Mouse (Mus musculus) left cerebral cortex, postnatal 10 days (tissue): ENCODE measurements around the gene Gfra1. TPM values are rescaled to one million over a fixed set of nuclear protein-coding genes. Genes with fewer than 3 reads are reported as not detected.

Experiments
- DNase-seq, 2 experiments: peaks; one replicate each; pipeline ENCODE4 v3.0.0; 2021 to 2022; ENCODE audit warnings: low spot score in 2 of 2, mixed read lengths in 1 of 2; ENCODE audit errors: extremely low spot score in 1 of 2
- intact Hi-C: fragments of 180-260 bp; cut with DNase I; formaldehyde crosslinking; loops from one replicate; pipeline ENCODE4 v1.15.1; 2025
- total RNA-seq, 2 experiments: library from RNA; stranded (reverse); gene quantifications; 2 replicates each; pipeline ENCODE4 v1.2.3; 2021

Gene Gfra1
- total RNA-seq: 10 to 100 TPM; 19.8 to 24.0 TPM

GRCm38 (mm10) chr19:58455496-58456061 lies at the start of gene Gfra1:
Gfra1 (minus strand) TSS chr19:58455909.
- intact Hi-C loops: loop anchor here (10.0 kb wide), 1 partner anchor 141 kb away; no protein-coding TSS in a partner anchor

GRCm38 (mm10) chr19:58500049-58500448 lies 44.3 kb upstream of the Gfra1 start:
- DNase-seq: no peak
- intact Hi-C loops: no loop called here

More at GRCm38 (mm10) chr19:58455496-58456061, at the start of gene Gfra1:
- peak; percentile 53 to 78 for DNase-seq

- no peak for DNase-seq
- intact Hi-C loops: no loop called here
These were observed 43.8 kb upstream of the Gfra1 start for GRCm38 (mm10) chr19:58499420-58499966.

GRCm38 (mm10) chr19:58497106-58497505 lies 41.4 kb upstream of the Gfra1 start:
- intact Hi-C loops: no loop called here

GRCm38 (mm10) chr19:58486686-58487085 lies 31.0 kb upstream of the Gfra1 start:
- DNase-seq: no peak
- intact Hi-C loops: no loop called here

More at GRCm38 (mm10) chr19:58497106-58497505, 41.4 kb upstream of the Gfra1 start:
- no peak for DNase-seq

- intact Hi-C loops: no loop called here
- DNase-seq: no peak
These were observed 26.8 kb upstream of the Gfra1 start for GRCm38 (mm10) chr19:58482373-58482977.

- intact Hi-C loops: loop anchor here (5.0 to 10.0 kb wide), 2 partner anchors 657 to 729 kb away; no protein-coding TSS in a partner anchor
- DNase-seq: no peak
These were observed 18.5 kb upstream of the Gfra1 start for GRCm38 (mm10) chr19:58474251-58474650.

- intact Hi-C loops: loop anchor here (5.0 to 10.0 kb wide), 3 partner anchors 397 to 815 kb away; no protein-coding TSS in a partner anchor
These were observed 13.7 kb upstream of the Gfra1 start for GRCm38 (mm10) chr19:58469421-58469820.

GRCm38 (mm10) chr19:58468331-58468730 lies 12.6 kb upstream of the Gfra1 start:
- no peak for DNase-seq
- intact Hi-C loops: loop anchor here (5.0 to 10.0 kb wide), 3 partner anchors 396 to 814 kb away; no protein-coding TSS in a partner anchor

More at GRCm38 (mm10) chr19:58469421-58469820, 13.7 kb upstream of the Gfra1 start:
- DNase-seq: peak; percentile 85

- intact Hi-C loops: loop anchor here (10.0 kb wide), 2 partner anchors 589 to 809 kb away; no protein-coding TSS in a partner anchor
- DNase-seq: no peak
These were observed 8.0 kb upstream of the Gfra1 start for GRCm38 (mm10) chr19:58463755-58464154.

GRCm38 (mm10) chr19:58460361-58461022 lies 4.8 kb upstream of the Gfra1 start:
- no peak for DNase-seq
- intact Hi-C loops: loop anchor here (10.0 kb wide), 2 partner anchors 586 to 806 kb away; no protein-coding TSS in a partner anchor

GRCm38 (mm10) chr19:58456491-58457061 lies 867 bp upstream of the Gfra1 start:
- peak in 1 of 2 experiments; percentile 27 for DNase-seq
- intact Hi-C loops: loop anchor here (10.0 kb wide), 1 partner anchor 142 kb away; no protein-coding TSS in a partner anchor

GRCm38 (mm10) chr19:58455061-58455495 lies 631 bp downstream of the Gfra1 start:
- intact Hi-C loops: loop anchor here (10.0 kb wide), 1 partner anchor 140 kb away; no protein-coding TSS in a partner anchor
- peak in 1 of 2 experiments; percentile 68 for DNase-seq

GRCm38 (mm10) chr19:58454261-58455060 lies 1.2 kb downstream of the Gfra1 start:
- DNase-seq: peak; percentile 23 to 64
- intact Hi-C loops: loop anchor here (10.0 kb wide), 1 partner anchor 140 kb away; no protein-coding TSS in a partner anchor

- DNase-seq: peak in 1 of 2 experiments; percentile 40
- intact Hi-C loops: loop anchor here (10.0 kb wide), 1 partner anchor 139 kb away; no protein-coding TSS in a partner anchor
These were observed 2.1 kb downstream of the Gfra1 start for GRCm38 (mm10) chr19:58453581-58453980.

- intact Hi-C loops: loop anchor here (10.0 kb wide), 1 partner anchor 138 kb away; no protein-coding TSS in a partner anchor
- peak in 1 of 2 experiments; percentile 34 for DNase-seq
These were observed 2.7 kb downstream of the Gfra1 start for GRCm38 (mm10) chr19:58452941-58453551.

- DNase-seq: no peak
- intact Hi-C loops: loop anchor here (10.0 kb wide), 1 partner anchor 137 kb away; no protein-coding TSS in a partner anchor
These were observed 3.4 kb downstream of the Gfra1 start for GRCm38 (mm10) chr19:58452178-58452819.
